Mouse (Mus musculus): ENCODE measurements around the gene Pomp.

DNA sequence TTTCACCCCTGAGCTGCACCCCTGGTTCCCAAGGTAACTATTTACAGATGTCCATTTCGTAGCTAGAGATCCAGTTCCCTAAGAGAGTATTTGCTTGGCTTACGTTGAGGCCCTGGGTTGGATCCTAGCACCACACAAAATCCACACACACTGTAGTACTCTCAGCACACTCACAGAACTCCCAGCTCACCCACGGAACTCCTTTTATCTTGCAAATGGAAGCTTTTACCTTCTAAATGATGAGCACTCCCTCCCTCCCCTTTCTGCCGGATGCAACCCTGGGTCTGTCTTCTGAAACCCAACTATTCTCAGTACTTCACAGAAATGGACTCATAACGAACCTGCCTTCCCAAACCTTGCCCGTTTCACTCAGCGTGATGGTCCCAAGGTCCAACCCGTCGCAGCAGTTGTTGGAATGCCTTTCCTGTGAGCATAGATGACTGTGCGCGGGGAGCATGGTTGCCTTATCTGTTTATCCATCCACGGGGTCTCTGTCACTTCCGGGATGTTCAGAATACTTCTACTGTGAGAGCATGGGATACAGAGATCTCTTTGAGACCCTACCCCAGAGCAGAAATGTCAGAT lies 36.1 kb upstream of the Pomp start:
- TF ChIP-seq CTCF (IDR thresholded peaks at IDR 0.05; ENCODE audit: insufficient read depth, low read depth, low read length), result no peak
- TF ChIP-seq POLR2A (IDR thresholded peaks at IDR 0.05; ENCODE audit: insufficient read depth, low read depth, low read length), result no peak

Data from olfactory bulb, adult 2 months (tissue).